Mouse (Mus musculus): ENCODE measurements around the gene Btbd35f14.
"Not testable (repeated sequence)": the region's sequence is repeated elsewhere in the genome, so short reads cannot be mapped to it uniquely, and the experiment has no call there.

Gene Btbd35f14

GRCm38 (mm10) chrX:33702249-33702648 is at the start of gene Btbd35f14:
Gene Btbd35f14, minus strand, starts transcription at chrX:33702349.
- DNase-seq (ENCODE audit: low read depth, low spot score), result not testable (repeated sequence)

GRCm38 (mm10) chrX:33656872-33657271 is 45.3 kb downstream of the Btbd35f14 start, which contains the start of gene Btbd35f13:
Gene Btbd35f13, plus strand, starts transcription at chrX:33657172.
- DNase-seq (ENCODE audit: low read depth, low spot score), result not testable (repeated sequence)

All from skeletal muscle tissue, adult 2 months (tissue).